ENCODE assay signal across 30 mouse cellular contexts in genomic region chr6:120206586-120206985, GRCm38 (mm10).
DNase-seq lines count a peak whose midpoint lies in the region; ATAC-seq lines count a peak whose summit lies in the region.
"Had no signal": no experiment of that assay in that cellular context is flagged by ENCODE, and none has a peak within 500 bp of the region (broad histone marks: within the 10 kb centered on the region; RNA-seq: fewer than 3 reads in every experiment).

No protein-coding gene starts in this region.

- 87% methylated on average over 5 of the region's 5 CpGs for WGBS in midbrain, embryonic 11.5 days

- no peak overlapping the region for H3K4me2 ChIP-seq in midbrain, embryonic 11.5 days
- H3K4me2 ChIP-seq: embryonic facial prominence, embryonic 13.5 days; forebrain, embryonic 12.5 days; forebrain, embryonic 15.5 days; heart, embryonic 12.5 days; heart, embryonic 15.5 days; hindbrain, embryonic 13.5 days had no signal

- no peaks in the 10 kb centered on the region for H3K36me3 ChIP-seq in midbrain, embryonic 11.5 days (ENCODE audit: control insufficient read depth, insufficient read depth, low read length)
- H3K36me3 ChIP-seq: embryonic facial prominence, embryonic 10.5 days; embryonic facial prominence, embryonic 13.5 days; forebrain, embryonic 12.5 days; forebrain, embryonic 15.5 days; G1E; heart, embryonic 12.5 days; heart, embryonic 15.5 days; hindbrain, embryonic 10.5 days; hindbrain, embryonic 13.5 days had no signal

- H3K27me3 ChIP-seq in midbrain, embryonic 11.5 days (ENCODE audit: control insufficient read depth, insufficient read depth, low read length) = no peaks in the 10 kb centered on the region
- H3K27me3 ChIP-seq: embryonic facial prominence, embryonic 13.5 days; forebrain, embryonic 12.5 days; forebrain, embryonic 15.5 days; Patski had no signal

- no peak overlapping the region for H3K9ac ChIP-seq in midbrain, embryonic 11.5 days (ENCODE audit: low read length)
- H3K9ac ChIP-seq: embryonic facial prominence, embryonic 13.5 days; forebrain, embryonic 12.5 days; forebrain, embryonic 15.5 days; heart, embryonic 12.5 days; heart, embryonic 15.5 days; hindbrain, embryonic 13.5 days had no signal

- no peak overlapping the region for H3K4me3 ChIP-seq in midbrain, embryonic 11.5 days (ENCODE audit: low read depth, low read length)
- H3K4me3 ChIP-seq: embryonic facial prominence, embryonic 10.5 days; embryonic facial prominence, embryonic 13.5 days; erythroblast, embryonic 14.5 days; forebrain, embryonic 12.5 days; forebrain, embryonic 15.5 days; heart, embryonic 12.5 days; heart, embryonic 15.5 days; hindbrain, embryonic 10.5 days; hindbrain, embryonic 13.5 days had no signal

- H3K4me1 ChIP-seq in midbrain, embryonic 11.5 days (ENCODE audit: control insufficient read depth, insufficient read depth, low read length) = peaks cover 6% of the 10 kb centered on the region; the same call in 1 of the 2 replicates
- H3K4me1 ChIP-seq: embryonic facial prominence, embryonic 13.5 days; heart, embryonic 12.5 days; heart, embryonic 15.5 days had no signal

- peak; percentile 93 for ATAC-seq in CD4-positive, CD25-positive, alpha-beta regulatory T cell, adult 4 months
- peak; percentile 91 for ATAC-seq in activated CD4-positive, CD25-positive, alpha-beta regulatory T cell, adult 4 months
- no peak for ATAC-seq in midbrain, embryonic 11.5 days (ENCODE audit: low FRiP score)
- ATAC-seq: forebrain, embryonic 15.5 days; hindbrain, embryonic 16.5 days; intestine, postnatal 0 days; Patski had no signal

- DNase-seq in CD4-positive helper T cell, adult 2 months (ENCODE audit: low read depth, low spot score) = peak; percentile 82
- peak; percentile 71 for DNase-seq in naive thymus-derived CD4-positive, alpha-beta T cell, adult 2 months (ENCODE audit: low read depth)
- no peak for DNase-seq in gastrocnemius, adult 8-10 months (ENCODE audit: low spot score in 2 of 2)
- no peak for DNase-seq in embryo, embryonic 9.5 days (ENCODE audit: extremely low spot score)
- no peak for DNase-seq in midbrain, embryonic 11.5 days (ENCODE audit: low spot score, missing footprints)
- no peak for DNase-seq in cerebellum, adult 11 months
- DNase-seq: adrenal gland, postnatal 10 days; adrenal gland, postnatal 36 days; cerebellum, adult 2 months; cerebellum, adult 9-11 months; cerebellum, postnatal 25 days; gastrocnemius, postnatal 14 days; heart, adult 18-20 months; heart, postnatal 10 days; heart, postnatal 36 days had no signal

- no peak overlapping the region for H3K27ac ChIP-seq in midbrain, embryonic 11.5 days (ENCODE audit: low read depth, low read length)
- H3K27ac ChIP-seq: embryonic facial prominence, embryonic 10.5 days; embryonic facial prominence, embryonic 13.5 days; forebrain, embryonic 12.5 days; forebrain, embryonic 15.5 days; heart, embryonic 15.5 days; hindbrain, embryonic 10.5 days; hindbrain, embryonic 13.5 days had no signal

- H3K9me3 ChIP-seq in midbrain, embryonic 11.5 days (ENCODE audit: control insufficient read depth, low read length) = no peaks in the 10 kb centered on the region
- H3K9me3 ChIP-seq: embryonic facial prominence, embryonic 10.5 days; embryonic facial prominence, embryonic 13.5 days; forebrain, embryonic 12.5 days; forebrain, embryonic 15.5 days; G1E; heart, embryonic 12.5 days; heart, embryonic 15.5 days; hindbrain, embryonic 10.5 days; hindbrain, embryonic 13.5 days had no signal

Comparison
In these comparisons a context has a peak if more than half of its experiments do, and no peak if none do; other contexts are left out.
1. DNase-seq: peak in CD4-positive helper T cell, adult 2 months (single experiment) and naive thymus-derived CD4-positive, alpha-beta T cell, adult 2 months (single experiment); none in gastrocnemius, adult 8-10 months (0 of 2), embryo, embryonic 9.5 days (single experiment), midbrain, embryonic 11.5 days (single experiment) and cerebellum, adult 11 months (single experiment).